Mouse (Mus musculus) Muller cell, postnatal 12 days (primary cell): Measurements from ENCODE around the gene Vegfc.

Experiments used
- DNase-seq: peaks from one replicate; pipeline ENCODE4 v3.0.0-alpha.2; 2015; ENCODE audit errors: inconsistent ontology term

Vegfc gene

GRCm38 (mm10) chr8:54185927-54186326 lies 108.5 kb downstream of the Vegfc start:
- no peak for DNase-seq

GRCm38 (mm10) chr8:54216250-54216649 lies 138.8 kb downstream of the Vegfc start:
- DNase-seq = peak; percentile 88

- no peak for DNase-seq
These were observed 151.4 kb downstream of the Vegfc start for GRCm38 (mm10) chr8:54228801-54229204.

- DNase-seq = no peak
These were observed 153.2 kb downstream of the Vegfc start for GRCm38 (mm10) chr8:54230638-54231037.

GRCm38 (mm10) chr8:54233316-54233715 lies 155.9 kb downstream of the Vegfc start:
- DNase-seq = no peak
